Mouse (Mus musculus): ENCODE measurements around the gene Clec16a. TPM values are rescaled to one million over a fixed set of nuclear protein-coding genes. Genes with fewer than 3 reads are reported as not detected.

Gene Clec16a
- 10 to 100 TPM; 64.0 to 67.3 TPM for total RNA-seq (2021)
- long read RNA-seq, experiment 1, partial matches to known transcripts = 30 of 95 reads
- long read RNA-seq, experiment 1, other reads (novel, unspliced or antisense) = 63 of 95 reads
- long read RNA-seq, experiment 2, full-length matches to known transcripts = 3 of 34 reads
- long read RNA-seq, experiment 2, partial matches to known transcripts = 10 of 34 reads
- long read RNA-seq, experiment 2, other reads (novel, unspliced or antisense) = 21 of 34 reads

- peak; percentile 98 for DNase-seq (ENCODE audit: low spot score)
These were observed at the start of gene Clec16a for GRCm38 (mm10) chr16:10544995-10545622. TSS of gene Clec16a (plus strand) at chr16:10545339.

- DNase-seq (ENCODE audit: low spot score) = no peak
These were observed 49.3 kb upstream of the Clec16a start for GRCm38 (mm10) chr16:10495824-10496298.

- no peak for DNase-seq (ENCODE audit: low spot score)
These were observed 47.0 kb upstream of the Clec16a start for GRCm38 (mm10) chr16:10498096-10498602.

GRCm38 (mm10) chr16:10499122-10499521, 46.0 kb upstream of the Clec16a start:
- DNase-seq (ENCODE audit: low spot score) = no peak

- no peak for DNase-seq (ENCODE audit: low spot score)
These were observed 43.3 kb upstream of the Clec16a start for GRCm38 (mm10) chr16:10501865-10502264.

GRCm38 (mm10) chr16:10503058-10503457, 42.1 kb upstream of the Clec16a start:
- DNase-seq (ENCODE audit: low spot score) = no peak

GRCm38 (mm10) chr16:10507445-10507844, 37.7 kb upstream of the Clec16a start:
- no peak for DNase-seq (ENCODE audit: low spot score)

- DNase-seq (ENCODE audit: low spot score) = no peak
These were observed 36.4 kb upstream of the Clec16a start for GRCm38 (mm10) chr16:10508691-10509090.

GRCm38 (mm10) chr16:10510477-10511133, 34.5 kb upstream of the Clec16a start:
- DNase-seq (ENCODE audit: low spot score) = no peak

- no peak for DNase-seq (ENCODE audit: low spot score)
These were observed 34.0 kb upstream of the Clec16a start for GRCm38 (mm10) chr16:10511134-10511520.

GRCm38 (mm10) chr16:10515953-10516572, 29.1 kb upstream of the Clec16a start:
- DNase-seq (ENCODE audit: low spot score) = no peak

- no peak for DNase-seq (ENCODE audit: low spot score)
These were observed 27.1 kb upstream of the Clec16a start for GRCm38 (mm10) chr16:10518030-10518429.

- peak; percentile 69 for DNase-seq (ENCODE audit: low spot score)
These were observed 24.1 kb upstream of the Clec16a start for GRCm38 (mm10) chr16:10520908-10521614.

GRCm38 (mm10) chr16:10522811-10523210, 22.3 kb upstream of the Clec16a start:
- peak; percentile 57 for DNase-seq (ENCODE audit: low spot score)

GRCm38 (mm10) chr16:10523650-10524049, 21.5 kb upstream of the Clec16a start:
- no peak for DNase-seq (ENCODE audit: low spot score)

- no peak for DNase-seq (ENCODE audit: low spot score)
These were observed 20.1 kb upstream of the Clec16a start for GRCm38 (mm10) chr16:10524866-10525609.

- DNase-seq (ENCODE audit: low spot score) = no peak
These were observed 19.5 kb upstream of the Clec16a start for GRCm38 (mm10) chr16:10525610-10525980.

- no peak for DNase-seq (ENCODE audit: low spot score)
These were observed 18.0 kb upstream of the Clec16a start for GRCm38 (mm10) chr16:10527046-10527644.

- no peak for DNase-seq (ENCODE audit: low spot score)
These were observed 16.8 kb upstream of the Clec16a start for GRCm38 (mm10) chr16:10528382-10528781.

- DNase-seq (ENCODE audit: low spot score) = no peak
These were observed 15.0 kb upstream of the Clec16a start for GRCm38 (mm10) chr16:10530179-10530578.

Measured in gastrocnemius, adult 18-20 months (tissue).